Mouse (Mus musculus) embryonic facial prominence, embryonic 13.5 days (tissue): ENCODE measurements around the gene Mum1. TPM values are rescaled to one million over a fixed set of nuclear protein-coding genes. Genes with fewer than 3 reads are reported as not detected.
"Not testable (repeated sequence)": the region's sequence is repeated elsewhere in the genome, so short reads cannot be mapped to it uniquely, and the experiment has no call there.

Experiments used
- ATAC-seq: fragments of 200-750 bp; cut with Nextera tagmentation; 2 replicates; pipeline ENCODE4 v1.8.0; 2017; ENCODE audit warnings: low read depth; ENCODE audit not compliant: insufficient number of reproducible peaks, insufficient read depth, low FRiP score, low TSS enrichment
- H3K27ac ChIP-seq: fragments of 300-500 bp; sonication (generic); 2 replicates; pipeline ENCODE4 v1.5.1; 2015; ENCODE audit warnings: moderate library complexity, mild to moderate bottlenecking, inconsistent platforms
- H3K27me3 ChIP-seq: fragments of 300-500 bp; sonication (generic); 2 replicates; pipeline ENCODE4 v1.6.1; 2015; ENCODE audit warnings: mild to moderate bottlenecking, inconsistent platforms
- H3K36me3 ChIP-seq: fragments of 300-500 bp; sonication (generic); 2 replicates; pipeline ENCODE4 v1.6.1; 2015; ENCODE audit warnings: mild to moderate bottlenecking, inconsistent platforms
- H3K4me1 ChIP-seq: fragments of 300-500 bp; sonication (generic); 2 replicates; pipeline ENCODE4 v1.6.1; 2015; ENCODE audit warnings: inconsistent platforms
- H3K4me2 ChIP-seq: fragments of 300-500 bp; sonication (generic); 2 replicates; pipeline ENCODE4 v1.6.1; 2015; ENCODE audit warnings: moderate library complexity, mild to moderate bottlenecking, inconsistent platforms
- H3K4me3 ChIP-seq: fragments of 300-500 bp; sonication (generic); 2 replicates; pipeline ENCODE4 v1.5.1; 2015; ENCODE audit warnings: mild to moderate bottlenecking, inconsistent platforms
- H3K9ac ChIP-seq: fragments of 300-500 bp; sonication (generic); 2 replicates; pipeline ENCODE4 v1.6.1; 2015; ENCODE audit warnings: mild to moderate bottlenecking, inconsistent platforms
- H3K9me3 ChIP-seq: fragments of 300-500 bp; sonication (generic); 2 replicates; pipeline ENCODE4 v1.6.1; 2016; ENCODE audit warnings: inconsistent platforms
- WGBS: fragments of 180-500 bp; shearing (Covaris S2); methylation state at CpG from one replicate; pipeline ENCODE4 v1.1.7; 2015; ENCODE audit warnings: mixed read lengths; 5-methylcytosine and 5-hydroxymethylcytosine counted together
- polyA plus RNA-seq: library from polyadenylated mRNA; unstranded; fragments of >200 nt; fragmentation: Nextera tagmentation; extraction: Ambion mirVana; gene quantifications from 2 replicates; pipeline ENCODE4 v1.2.1, GENCODE M21; 2015

Gene Mum1
- polyA plus RNA-seq, 1 experiment from 2014 or later = 96.1 TPM

DNA sequence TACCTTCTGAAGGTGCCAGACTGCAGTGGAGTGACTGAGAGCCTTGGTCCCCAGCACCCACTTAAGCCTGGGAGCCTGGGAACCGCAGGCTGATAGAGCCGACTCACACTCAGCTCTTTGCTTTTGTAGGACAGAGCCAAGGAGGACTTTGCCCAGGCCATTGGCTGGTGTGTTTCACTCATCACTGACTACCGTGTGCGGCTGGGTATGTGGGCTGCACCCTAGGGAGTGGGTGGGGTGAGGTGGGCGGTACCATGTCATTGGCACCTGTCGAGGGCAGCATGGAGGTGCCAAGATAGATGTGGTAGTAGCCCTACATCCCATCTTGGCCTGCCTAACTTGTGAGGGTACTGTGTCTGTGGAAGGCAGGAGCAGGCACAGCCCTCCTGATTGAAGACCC, 13.6 kb downstream of the Mum1 start:
- Histone ChIP-seq H3K4me3 (no peak overlapping the region), H3K27ac (no peak overlapping the region), H3K27me3 (no peaks in the 10 kb centered on the region), H3K9ac (no peak overlapping the region), H3K36me3 (peaks cover 98% of the 10 kb centered on the region), H3K4me2 (no peak overlapping the region), H3K4me1 (0 out of 2 replicates have a peak, but pooled peaks cover 5% of the 10 kb centered on the region), H3K9me3 (no peaks in the 10 kb centered on the region)
- no peak for ATAC-seq
- WGBS = 91% methylated on average over 6 of the region's 6 CpGs

DNA sequence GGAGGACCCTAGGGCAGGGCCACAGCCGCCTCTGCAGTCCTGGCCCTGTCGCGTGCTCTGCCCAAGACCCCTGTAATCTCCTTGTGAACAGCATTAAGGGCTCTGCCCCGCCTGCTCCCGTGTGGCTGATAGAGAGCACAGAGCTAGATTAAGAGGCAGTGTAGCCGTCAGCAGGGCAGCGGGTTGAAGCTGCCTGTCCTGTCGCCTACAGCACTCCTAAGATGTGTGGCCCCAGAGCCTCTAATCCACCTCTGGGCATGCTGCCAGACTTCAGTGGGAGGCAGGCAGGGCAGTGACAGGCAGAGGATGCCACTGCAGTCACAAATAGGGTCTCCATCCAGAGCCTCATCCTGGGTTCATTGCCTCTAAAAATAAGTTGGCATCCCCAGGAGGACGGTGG, 15.9 kb downstream of the Mum1 start:
- Histone ChIP-seq H3K4me3 (no peak overlapping the region), H3K4me1 (peaks cover 14% of the 10 kb centered on the region), H3K27ac (0 out of 2 replicates have a peak overlapping the region, but pooled peaks have one; percentile 4), H3K27me3 (no peaks in the 10 kb centered on the region), H3K36me3 (peaks cover 78% of the 10 kb centered on the region), H3K4me2 (no peak overlapping the region), H3K9me3 (no peaks in the 10 kb centered on the region), H3K9ac (peak overlapping the region; percentile 36; the same call in 1 of the 2 replicates)
- ATAC-seq = no peak
- WGBS = 78% methylated on average over 9 of the region's 9 CpGs

DNA sequence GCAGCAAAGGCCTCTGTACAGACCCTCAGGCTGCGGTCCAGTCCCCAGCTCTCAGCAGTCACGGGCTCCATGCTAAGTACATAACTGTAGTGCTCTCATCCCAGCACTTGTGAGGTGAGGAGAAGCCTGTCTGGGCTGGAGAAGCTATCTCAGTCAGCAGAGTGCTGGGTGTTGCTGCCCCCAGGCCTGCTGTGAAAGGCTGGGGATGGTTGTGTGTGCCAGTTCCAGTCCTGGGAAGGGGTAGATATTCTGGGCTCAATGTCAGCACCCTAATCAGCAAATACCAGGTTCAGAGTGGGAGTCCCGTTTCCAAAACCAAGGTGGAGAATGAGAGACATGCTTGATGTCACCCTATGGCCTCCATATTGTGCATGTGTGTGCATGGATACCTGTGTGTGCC, 16.4 kb downstream of the Mum1 start:
- Histone ChIP-seq H3K27me3 (no peaks in the 10 kb centered on the region), H3K4me1 (peaks cover 14% of the 10 kb centered on the region), H3K4me3 (no peak overlapping the region), H3K4me2 (no peak overlapping the region), H3K36me3 (peaks cover 72% of the 10 kb centered on the region), H3K9ac (0 out of 2 replicates have a peak overlapping the region, but pooled peaks have one; percentile 6), H3K9me3 (no peaks in the 10 kb centered on the region), H3K27ac (no peak overlapping the region)
- ATAC-seq = no peak
- 87% methylated on average over 3 of the region's 3 CpGs for WGBS

DNA sequence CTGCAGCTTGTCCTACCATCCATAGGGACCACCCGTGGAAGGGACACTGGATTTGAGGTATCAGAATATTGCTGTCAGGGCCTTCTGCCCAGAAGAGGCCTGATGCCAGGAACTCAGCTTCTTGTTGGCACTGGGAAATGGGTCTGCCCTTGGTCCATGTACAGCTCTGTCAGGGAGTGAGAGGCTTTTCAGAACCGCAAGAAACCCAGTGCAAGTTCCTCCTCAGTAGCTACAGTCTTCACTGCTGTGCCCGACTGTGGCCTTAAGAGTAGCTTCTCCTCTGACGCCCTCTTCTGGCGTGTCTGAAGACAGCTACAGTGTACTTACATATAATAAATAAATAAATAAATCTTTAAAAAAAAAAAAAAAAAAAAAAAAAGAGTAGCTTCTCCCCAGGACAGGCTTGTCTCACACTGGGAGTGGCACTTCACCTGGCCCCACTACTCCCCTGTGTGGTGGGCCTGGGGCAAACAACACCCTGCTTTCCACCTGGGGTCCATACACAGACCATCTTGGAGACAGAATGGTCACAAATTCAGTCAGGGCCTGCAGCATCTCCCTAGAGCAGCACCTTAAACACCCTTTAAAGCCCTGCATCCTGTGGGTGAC, 18.7 kb downstream of the Mum1 start:
- Histone ChIP-seq H3K27ac (0 out of 2 replicates have a peak overlapping the region, but pooled peaks have one; percentile 28), H3K4me1 (peaks cover 21% of the 10 kb centered on the region), H3K4me3 (no peak overlapping the region), H3K9me3 (no peaks in the 10 kb centered on the region), H3K27me3 (no peaks in the 10 kb centered on the region), H3K36me3 (peaks cover 49% of the 10 kb centered on the region), H3K9ac (peak overlapping the region; percentile 58; the same call in 1 of the 2 replicates), H3K4me2 (no peak overlapping the region)
- 35% methylated on average over 5 of the region's 5 CpGs for WGBS
- ATAC-seq = no peak

DNA sequence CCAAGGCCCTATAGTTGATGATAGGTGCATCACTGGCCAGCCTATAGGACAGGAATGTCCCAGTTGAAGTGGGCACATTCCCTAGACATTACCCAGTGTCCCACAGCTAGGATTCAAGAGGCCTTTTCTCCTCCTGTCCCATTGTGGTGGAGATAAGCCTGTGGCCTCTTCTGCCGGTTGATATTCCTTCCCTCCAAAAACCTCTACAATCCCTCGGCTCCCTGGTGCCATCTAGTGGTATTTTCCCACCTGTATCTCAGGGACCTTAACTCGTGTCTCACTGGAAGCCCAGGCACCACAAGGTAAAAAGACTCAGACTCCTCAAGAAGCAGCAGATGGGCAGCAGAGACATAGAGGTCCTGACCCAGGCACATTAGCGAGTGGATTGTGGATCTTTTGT, 19.4 kb downstream of the Mum1 start:
- H3K27me3 ChIP-seq = no peaks in the 10 kb centered on the region
- no peak overlapping the region for H3K4me2 ChIP-seq
- H3K9me3 ChIP-seq = no peaks in the 10 kb centered on the region
- peaks cover 42% of the 10 kb centered on the region for H3K36me3 ChIP-seq
- H3K27ac ChIP-seq = no peak overlapping the region
- peaks cover 28% of the 10 kb centered on the region for H3K4me1 ChIP-seq
- H3K9ac ChIP-seq = peak overlapping the region; percentile 58; the same call in 1 of the 2 replicates
- no peak for ATAC-seq
- no peak overlapping the region for H3K4me3 ChIP-seq
- 2% methylated on average over 4 of the region's 4 CpGs for WGBS

DNA sequence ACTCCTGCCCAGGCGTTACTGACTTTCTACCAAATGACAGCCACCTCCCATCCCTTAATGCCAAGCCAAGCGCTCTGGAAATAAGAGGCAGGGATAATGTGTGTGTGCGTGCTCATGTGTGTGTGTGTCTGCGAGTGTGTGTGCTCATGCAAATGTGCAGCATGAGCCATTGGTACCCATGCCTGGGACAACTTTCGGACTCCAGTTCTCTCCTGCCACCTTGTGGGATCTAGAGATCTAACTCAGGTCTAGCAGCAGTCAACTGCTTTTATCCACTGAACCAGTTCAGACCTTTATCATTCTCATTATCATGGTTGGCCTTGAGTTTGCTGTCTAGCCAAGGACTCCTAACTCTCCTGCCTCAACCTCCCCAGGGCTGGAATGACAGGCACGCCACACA, 21.6 kb downstream of the Mum1 start:
- Histone ChIP-seq H3K36me3 (peaks cover 24% of the 10 kb centered on the region), H3K9ac (no peak overlapping the region), H3K4me3 (0 out of 2 replicates have a peak overlapping the region, but pooled peaks have one; percentile 4), H3K9me3 (no peaks in the 10 kb centered on the region), H3K4me1 (peaks cover 27% of the 10 kb centered on the region), H3K27ac (no peak overlapping the region), H3K27me3 (no peaks in the 10 kb centered on the region), H3K4me2 (peak overlapping the region; percentile 69; the same call in 1 of the 2 replicates)
- ATAC-seq = no peak
- WGBS = 48% methylated on average over 6 of the region's 6 CpGs

DNA sequence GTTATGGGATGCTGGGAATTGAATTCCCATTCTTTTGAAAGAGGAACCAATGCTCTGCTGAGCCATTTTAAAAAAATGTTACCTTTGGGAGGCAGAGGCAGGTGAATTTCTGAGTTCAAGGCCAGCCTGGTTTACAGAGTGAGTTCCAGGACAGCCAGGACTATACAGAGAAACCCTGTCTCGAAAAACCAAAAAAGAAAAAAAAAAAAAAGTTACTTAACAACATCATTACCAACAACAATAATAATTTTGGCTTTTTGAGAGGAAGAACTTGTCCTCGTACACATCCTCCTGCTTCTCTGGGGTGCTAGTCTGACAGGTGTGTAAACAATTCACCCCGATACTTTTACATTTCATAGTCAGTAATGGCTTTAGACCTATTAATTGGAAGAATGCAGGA, 22.2 kb downstream of the Mum1 start:
- not testable (repeated sequence) for H3K9ac ChIP-seq, H3K27ac ChIP-seq, H3K9me3 ChIP-seq, H3K27me3 ChIP-seq, ATAC-seq
- H3K4me1 ChIP-seq = peaks cover 27% of the 10 kb centered on the region
- H3K4me3 ChIP-seq = peak overlapping the region; percentile 61
- 49% methylated on average over 3 of the region's 3 CpGs for WGBS
- peaks cover 23% of the 10 kb centered on the region for H3K36me3 ChIP-seq
- peak overlapping the region; percentile 69 for H3K4me2 ChIP-seq

DNA sequence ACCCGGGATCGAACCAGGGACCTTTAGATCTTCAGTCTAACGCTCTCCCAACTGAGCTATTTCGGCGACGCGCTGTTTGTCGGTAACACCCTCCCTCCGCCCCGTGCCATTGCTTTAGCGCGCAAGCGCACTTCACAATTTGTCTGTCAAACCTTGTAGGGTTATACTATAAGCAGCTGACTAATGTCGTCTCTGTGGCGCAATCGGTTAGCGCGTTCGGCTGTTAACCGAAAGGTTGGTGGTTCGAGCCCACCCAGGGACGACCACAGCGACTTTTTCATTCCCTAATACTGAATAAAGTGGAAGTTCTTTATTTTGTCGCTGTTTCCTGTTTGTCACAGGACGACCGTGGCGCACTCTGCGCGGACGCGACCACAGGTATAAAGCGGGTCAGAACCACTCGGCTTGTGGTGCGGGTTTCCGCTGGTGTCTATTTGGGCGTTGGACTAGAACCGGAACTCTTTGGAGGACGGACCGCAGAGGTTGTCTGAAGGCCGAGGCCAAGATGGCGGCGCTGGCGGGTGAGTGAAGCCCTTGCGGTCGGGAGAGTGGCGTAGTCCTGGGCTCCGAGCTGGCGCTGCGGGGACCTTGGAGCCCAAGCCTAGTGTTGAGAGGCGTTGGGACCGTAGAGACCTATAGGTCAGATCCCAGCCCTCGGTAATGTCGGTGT, 22.9 kb downstream of the Mum1 start, which contains the start of gene Ndufs7:
Ndufs7 (plus strand) TSS at position 151 of the 670 bp plus-strand sequence.
- peak; percentile 88 for ATAC-seq
- Histone ChIP-seq H3K4me2 (peak within 1 kb of the TSS; percentile 69), H3K27ac (peak within 1 kb of the TSS; percentile 89), H3K9me3 (no peaks in the 10 kb centered on the region), H3K4me1 (peaks cover 27% of the 10 kb centered on the region), H3K9ac (peak within 1 kb of the TSS; percentile 77), H3K27me3 (no peaks in the 10 kb centered on the region), H3K4me3 (peak within 1 kb of the TSS; percentile 61), H3K36me3 (peaks cover 23% of the 10 kb centered on the region)
- under 1% methylated on average over 53 of the region's 53 CpGs for WGBS

DNA sequence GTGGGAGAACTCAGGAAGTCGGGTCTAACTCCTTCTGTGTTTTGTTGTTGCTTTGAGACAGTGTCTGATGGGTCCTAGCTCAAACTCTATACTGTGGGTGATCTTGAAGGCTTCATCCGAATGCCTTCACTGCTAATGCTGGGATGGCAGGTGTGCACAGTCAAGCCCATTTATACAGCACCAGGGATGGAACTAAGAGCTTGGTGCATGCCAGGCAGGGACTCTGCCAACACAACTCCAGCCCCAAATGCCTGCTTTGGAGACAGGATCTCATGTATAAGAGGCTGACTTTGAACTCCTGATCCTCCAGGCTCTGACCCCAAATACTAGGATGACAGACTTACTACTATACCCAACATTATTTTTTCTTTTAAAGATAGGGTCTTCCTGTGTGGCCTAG, 23.8 kb downstream of the Mum1 start:
- H3K27me3 ChIP-seq = no peaks in the 10 kb centered on the region
- H3K36me3 ChIP-seq = peaks cover 25% of the 10 kb centered on the region
- peak overlapping the region; percentile 77 for H3K9ac ChIP-seq
- H3K27ac ChIP-seq = peak overlapping the region; percentile 89
- peaks cover 26% of the 10 kb centered on the region for H3K4me1 ChIP-seq
- H3K9me3 ChIP-seq = no peaks in the 10 kb centered on the region
- WGBS = 36% methylated on average over 2 of the region's 2 CpGs
- no peak for ATAC-seq
- H3K4me2 ChIP-seq = peak overlapping the region; percentile 69
- H3K4me3 ChIP-seq = peak overlapping the region; percentile 61

DNA sequence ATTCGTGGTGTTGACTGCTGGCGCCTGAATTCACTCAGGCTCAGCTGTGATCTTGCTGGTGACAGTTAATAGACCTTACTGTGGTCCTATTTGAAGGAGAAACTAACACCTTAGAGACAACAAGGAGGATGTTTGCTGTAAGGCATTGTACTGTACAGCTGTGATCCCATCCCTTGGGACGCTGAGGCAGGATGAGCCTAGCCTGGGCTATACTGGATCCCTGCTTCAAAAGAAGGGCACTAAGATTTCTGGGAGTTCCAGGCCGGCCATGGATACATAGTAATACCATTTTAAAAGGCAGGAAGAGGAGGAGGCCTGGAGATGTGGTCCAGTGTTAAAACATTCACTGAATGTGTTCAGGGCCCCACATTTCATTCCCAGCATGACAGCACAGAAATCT, 24.3 kb downstream of the Mum1 start:
- Histone ChIP-seq H3K4me3 (peak overlapping the region; percentile 61), H3K9ac (peak overlapping the region; percentile 77), H3K27ac (no peak overlapping the region), H3K27me3 (no peaks in the 10 kb centered on the region), H3K4me1 (peaks cover 21% of the 10 kb centered on the region), H3K4me2 (peak overlapping the region; percentile 69), H3K36me3 (peaks cover 31% of the 10 kb centered on the region), H3K9me3 (no peaks in the 10 kb centered on the region)
- WGBS = 85% methylated on average over 4 of the region's 4 CpGs
- no peak for ATAC-seq

DNA sequence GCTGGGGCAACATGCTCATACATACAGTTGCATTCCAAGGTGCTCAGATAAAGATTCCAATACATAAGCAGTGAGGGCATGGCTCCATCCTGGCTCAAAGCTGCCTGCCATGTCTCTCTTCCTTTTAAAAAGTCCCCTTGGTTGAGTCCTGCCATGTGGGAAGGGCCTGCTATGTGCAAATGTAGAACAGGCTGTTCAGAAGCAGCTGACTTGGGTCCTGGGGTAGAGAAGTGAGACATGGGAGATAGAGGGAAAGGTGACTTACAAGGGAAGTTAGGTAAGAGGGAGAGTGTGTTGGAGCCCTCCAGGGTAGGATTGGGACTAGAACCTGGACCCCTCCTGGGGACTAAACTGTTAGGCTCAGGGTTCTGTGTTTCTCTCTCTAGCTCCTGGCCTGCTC, 25.8 kb downstream of the Mum1 start:
- no peak for ATAC-seq
- Histone ChIP-seq H3K4me2 (no peak overlapping the region), H3K4me1 (peaks cover 18% of the 10 kb centered on the region), H3K9ac (no peak overlapping the region), H3K27ac (no peak overlapping the region), H3K9me3 (no peaks in the 10 kb centered on the region), H3K4me3 (no peak overlapping the region), H3K27me3 (no peaks in the 10 kb centered on the region), H3K36me3 (peaks cover 45% of the 10 kb centered on the region)
